Mouse (Mus musculus) bone marrow, adult 2 months (tissue): ENCODE results near the gene Sbf2.

Source experiments
- CTCF ChIP-seq: fragments of 200-500 bp; IDR thresholded peaks from 2 replicates; pipeline ENCODE4 v1.5.1; 2011; ENCODE audit warnings: low read length, control low read depth; ENCODE audit not compliant: control insufficient read depth, insufficient read depth
- POLR2A ChIP-seq: fragments of 200-500 bp; IDR thresholded peaks from 2 replicates; pipeline ENCODE4 v1.6.1; 2011; ENCODE audit warnings: low read depth, mild to moderate bottlenecking, control low read depth, low read length, borderline replicate concordance; ENCODE audit not compliant: control insufficient read depth

DNA sequence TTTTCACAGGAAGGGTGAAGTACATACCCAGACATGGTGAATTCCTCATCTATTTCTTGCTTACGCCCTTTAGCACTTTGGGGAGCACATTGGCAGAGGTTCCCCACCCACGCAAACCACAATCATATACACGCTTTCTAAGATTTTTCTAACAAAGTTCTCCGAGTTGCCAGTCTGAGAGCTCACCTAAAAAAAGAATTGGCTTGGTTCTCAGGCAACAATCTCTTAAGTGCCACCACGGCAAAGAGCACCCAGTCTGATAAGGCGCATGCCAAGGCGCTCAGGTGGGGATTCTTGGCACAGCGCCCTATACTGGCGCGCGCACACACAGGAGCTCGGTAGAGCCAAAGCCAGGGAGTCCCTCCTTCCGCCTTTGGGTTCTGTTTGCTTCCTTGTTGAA is 10.2 kb upstream of the Sbf2 start:
- TF ChIP-seq CTCF (no peak), POLR2A (no peak)
